Mouse (Mus musculus) forebrain, embryonic 12.5 days (tissue): ENCODE data around the gene Dgat2. TPM values are rescaled to one million over a fixed set of nuclear protein-coding genes. Genes with fewer than 3 reads are reported as not detected.

ENCODE experiments used
- ATAC-seq: fragments of 200-750 bp; cut with Nextera tagmentation; 2 replicates; pipeline ENCODE4 v1.8.0; 2017; ENCODE audit warnings: moderate TSS enrichment; ENCODE audit not compliant: low FRiP score
- H3K27ac ChIP-seq: fragments of 300-500 bp; sonication (generic); 2 replicates; pipeline ENCODE4 v1.5.1; 2016; ENCODE audit warnings: mild to moderate bottlenecking
- H3K27me3 ChIP-seq: fragments of 300-500 bp; sonication (generic); 2 replicates; pipeline ENCODE4 v1.6.1; 2016; ENCODE audit warnings: mild to moderate bottlenecking
- H3K36me3 ChIP-seq: fragments of 300-500 bp; sonication (generic); replicated peaks from 2 replicates; pipeline ENCODE4 v1.6.1; 2016; ENCODE audit warnings: mild to moderate bottlenecking
- H3K4me1 ChIP-seq: fragments of 300-500 bp; sonication (generic); 2 replicates; pipeline ENCODE4 v1.6.1; 2016
- H3K4me2 ChIP-seq: fragments of 300-500 bp; sonication (generic); 2 replicates; pipeline ENCODE4 v1.6.1; 2016; ENCODE audit warnings: mild to moderate bottlenecking, moderate library complexity
- H3K4me3 ChIP-seq: fragments of 300-500 bp; sonication (generic); replicated peaks from 2 replicates; pipeline ENCODE4 v1.5.1; 2016; ENCODE audit warnings: mild to moderate bottlenecking
- H3K9ac ChIP-seq: fragments of 300-500 bp; sonication (generic); 2 replicates; pipeline ENCODE4 v1.6.1; 2016; ENCODE audit warnings: mild to moderate bottlenecking
- H3K9me3 ChIP-seq: fragments of 300-500 bp; sonication (generic); 2 replicates; pipeline ENCODE4 v1.6.1; 2016
- WGBS: fragments of 180-500 bp; shearing (Covaris S2); methylation state at CpG from one replicate; pipeline ENCODE4 v1.1.7; 2016; 5-methylcytosine and 5-hydroxymethylcytosine counted together
- polyA plus RNA-seq: library from polyadenylated mRNA; unstranded; fragments of >200 nt; fragmentation: Nextera tagmentation; extraction: Ambion mirVana; gene quantifications from 2 replicates; pipeline ENCODE4 v1.2.1, GENCODE M21; 2016

Gene Dgat2
- polyA plus RNA-seq, 1 experiment from 2014 or later: 8.6 TPM

GRCm38 (mm10) chr7:99122651-99123050, 59.9 kb downstream of the Dgat2 start:
- no peaks in the 10 kb centered on the region for H3K27me3 ChIP-seq
- no peaks in the 10 kb centered on the region for H3K36me3 ChIP-seq
- no peak for ATAC-seq
- no peak overlapping the region for H3K4me3 ChIP-seq
- H3K27ac ChIP-seq: no peak overlapping the region
- WGBS: 71% methylated on average over 5 of the region's 5 CpGs
- H3K9ac ChIP-seq: no peak overlapping the region
- H3K9me3 ChIP-seq: no peaks in the 10 kb centered on the region
- H3K4me1 ChIP-seq: peaks cover 4% of the 10 kb centered on the region
- no peak overlapping the region for H3K4me2 ChIP-seq

- Histone ChIP-seq H3K36me3 (no peaks in the 10 kb centered on the region), H3K9me3 (no peaks in the 10 kb centered on the region), H3K4me3 (no peak overlapping the region), H3K27me3 (no peaks in the 10 kb centered on the region), H3K27ac (no peak overlapping the region), H3K9ac (no peak overlapping the region), H3K4me1 (no peaks in the 10 kb centered on the region), H3K4me2 (no peak overlapping the region)
- WGBS: 89% methylated on average over 5 of the region's 5 CpGs
- no peak for ATAC-seq
These were observed 61.5 kb downstream of the Dgat2 start for GRCm38 (mm10) chr7:99120865-99121521.

- Histone ChIP-seq H3K9me3 (no peaks in the 10 kb centered on the region), H3K9ac (no peak overlapping the region), H3K27me3 (no peaks in the 10 kb centered on the region), H3K27ac (no peak overlapping the region), H3K36me3 (no peaks in the 10 kb centered on the region), H3K4me1 (no peaks in the 10 kb centered on the region), H3K4me3 (no peak overlapping the region), H3K4me2 (no peak overlapping the region)
- no peak for ATAC-seq
- 79% methylated on average over 4 of the region's 4 CpGs for WGBS
These were observed 62.4 kb downstream of the Dgat2 start for GRCm38 (mm10) chr7:99120082-99120481.

GRCm38 (mm10) chr7:99116781-99117180, 65.7 kb downstream of the Dgat2 start:
- 84% methylated on average over 3 of the region's 3 CpGs for WGBS
- no peak overlapping the region for H3K4me2 ChIP-seq
- H3K4me3 ChIP-seq: no peak overlapping the region
- ATAC-seq: no peak
- H3K27me3 ChIP-seq: no peaks in the 10 kb centered on the region
- H3K4me1 ChIP-seq: no peaks in the 10 kb centered on the region
- H3K36me3 ChIP-seq: no peaks in the 10 kb centered on the region
- H3K9me3 ChIP-seq: no peaks in the 10 kb centered on the region
- H3K9ac ChIP-seq: no peak overlapping the region
- H3K27ac ChIP-seq: no peak overlapping the region

GRCm38 (mm10) chr7:99114006-99114726, 68.4 kb downstream of the Dgat2 start:
- H3K4me2 ChIP-seq: no peak overlapping the region
- H3K9ac ChIP-seq: no peak overlapping the region
- no peaks in the 10 kb centered on the region for H3K27me3 ChIP-seq
- ATAC-seq: no peak
- whole genome bisulfite sequencing: 93% methylated on average over 16 of the region's 16 CpGs
- H3K9me3 ChIP-seq: no peaks in the 10 kb centered on the region
- H3K27ac ChIP-seq: no peak overlapping the region
- no peaks in the 10 kb centered on the region for H3K36me3 ChIP-seq
- H3K4me3 ChIP-seq: no peak overlapping the region
- H3K4me1 ChIP-seq: no peaks in the 10 kb centered on the region

GRCm38 (mm10) chr7:99107566-99107965, 75.0 kb downstream of the Dgat2 start:
- Histone ChIP-seq H3K4me1 (peaks cover 2% of the 10 kb centered on the region), H3K36me3 (no peaks in the 10 kb centered on the region), H3K9me3 (no peaks in the 10 kb centered on the region), H3K4me3 (no peak overlapping the region), H3K4me2 (no peak overlapping the region), H3K27ac (no peak overlapping the region), H3K9ac (no peak overlapping the region), H3K27me3 (no peaks in the 10 kb centered on the region)
- whole genome bisulfite sequencing: 46% methylated on average over 3 of the region's 3 CpGs
- ATAC-seq: 0 out of 2 replicates have a peak, but pooled peaks have one; percentile 39

GRCm38 (mm10) chr7:99106714-99107270, 75.7 kb downstream of the Dgat2 start:
- H3K9ac ChIP-seq: no peak overlapping the region
- no peak overlapping the region for H3K4me3 ChIP-seq
- no peak overlapping the region for H3K27ac ChIP-seq
- H3K27me3 ChIP-seq: no peaks in the 10 kb centered on the region
- ATAC-seq: no peak
- H3K4me2 ChIP-seq: no peak overlapping the region
- H3K36me3 ChIP-seq: no peaks in the 10 kb centered on the region
- peaks cover 10% of the 10 kb centered on the region for H3K4me1 ChIP-seq
- no peaks in the 10 kb centered on the region for H3K9me3 ChIP-seq
- 69% methylated on average over 4 of the region's 4 CpGs for WGBS

Other genes starting within 250 kb of the Dgat2 start
- 14.8 and 16.1 TPM in 2 replicates for gene Uvrag, start 41.6 kb downstream of the Dgat2 start, polyA plus RNA-seq
- gene Mogat2, start 55.9 kb upstream of the Dgat2 start, polyA plus RNA-seq: 4.5 and 4.8 TPM in 2 replicates
- 63.5 and 65.1 TPM in 2 replicates for gene Map6, start 84.7 kb upstream of the Dgat2 start, polyA plus RNA-seq
- 425 and 501 TPM in 2 replicates for gene Serpinh1, start 170.5 kb upstream of the Dgat2 start, polyA plus RNA-seq
- gene Gdpd5, start 198.7 kb upstream of the Dgat2 start, polyA plus RNA-seq: 29.9 and 34.4 TPM in 2 replicates